ENCODE assay signal across 11 mouse cellular contexts in the genomic region with DNA sequence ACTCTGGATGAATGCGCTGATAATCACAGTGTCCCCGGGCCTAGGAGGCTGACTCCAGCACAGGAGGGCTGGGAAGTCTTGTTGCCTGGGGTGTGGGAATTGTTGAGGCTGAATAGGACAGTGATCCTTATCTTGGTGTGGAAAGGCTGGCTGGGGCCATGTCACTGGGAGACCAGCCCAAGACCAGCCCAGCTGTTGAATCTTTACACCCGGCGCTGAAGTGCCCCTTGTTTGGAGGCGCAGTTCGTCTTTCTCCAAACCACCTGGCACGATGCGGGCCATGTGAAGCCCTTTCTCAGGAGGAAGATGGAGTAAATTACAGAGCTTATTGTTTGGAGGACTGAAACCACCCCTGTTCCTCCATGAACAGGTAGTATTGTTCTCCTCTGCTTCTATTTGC. TPM values are rescaled to one million over a fixed set of nuclear protein-coding genes. Genes with fewer than 3 reads are reported as not detected.
DNase-seq lines count a peak whose midpoint lies in the region; ATAC-seq lines count a peak whose summit lies in the region.
"Had no signal": no experiment of that assay in that cellular context is flagged by ENCODE, and none has a peak within 500 bp of the region (broad histone marks: within the 10 kb centered on the region; RNA-seq: fewer than 3 reads in every experiment).

No protein-coding gene starts in this region.

- intact Hi-C loops in left cerebral cortex, postnatal 25 days (cut with DNase I): no loop called here

- H3K36me3 ChIP-seq in heart, embryonic 12.5 days: peaks cover 4% of the 10 kb centered on the region; the same call in 1 of the 2 replicates
- H3K36me3 ChIP-seq in embryonic facial prominence, embryonic 10.5 days (replicated peaks): peaks cover 55% of the 10 kb centered on the region
- no peaks in the 10 kb centered on the region for H3K36me3 ChIP-seq in midbrain, embryonic 16.5 days (ENCODE audit: control insufficient read depth, insufficient read depth, low read length)
- H3K36me3 ChIP-seq in liver, embryonic 11.5 days (ENCODE audit: control insufficient read depth, insufficient read depth, low read length): no peaks in the 10 kb centered on the region; the same call in 1 of the 2 replicates
- H3K36me3 ChIP-seq: forebrain, embryonic 15.5 days had no signal

- H3K9ac ChIP-seq in heart, embryonic 12.5 days: no peak overlapping the region
- no peak overlapping the region; the same call in 1 of the 2 replicates for H3K9ac ChIP-seq in midbrain, embryonic 16.5 days (ENCODE audit: low read depth, low read length)
- H3K9ac ChIP-seq in liver, embryonic 11.5 days (ENCODE audit: low read depth, low read length): no peak overlapping the region
- H3K9ac ChIP-seq: forebrain, embryonic 15.5 days had no signal

- no peak for DNase-seq in heart, postnatal 4 days
- DNase-seq in layer of hippocampus, adult 9-11 months: peak; percentile 12
- DNase-seq in layer of hippocampus, adult 9-10 months (ENCODE audit: low spot score): no peak
- no peak for DNase-seq in embryonic facial prominence, embryonic 10.5 days (ENCODE audit: low spot score)
- DNase-seq in left cerebral cortex, postnatal 25 days (ENCODE audit: low spot score in 2 of 2): no peak
- no peak for DNase-seq in liver, embryonic 11.5 days (ENCODE audit: low spot score)
- DNase-seq: adrenal gland, adult 2 months; lung, postnatal 14 days had no signal

- H3K4me1 ChIP-seq in heart, embryonic 12.5 days (replicated peaks): peaks cover 65% of the 10 kb centered on the region
- H3K4me1 ChIP-seq in embryonic facial prominence, embryonic 10.5 days: peaks cover 72% of the 10 kb centered on the region
- peaks cover 16% of the 10 kb centered on the region for H3K4me1 ChIP-seq in midbrain, embryonic 16.5 days (ENCODE audit: control insufficient read depth, insufficient read depth, low read length)
- peaks cover 8% of the 10 kb centered on the region for H3K4me1 ChIP-seq in liver, embryonic 11.5 days (replicated peaks; ENCODE audit: control insufficient read depth, insufficient read depth, low read length)

- peak overlapping the region; percentile 70 for H3K27ac ChIP-seq in heart, embryonic 12.5 days (ENCODE audit: poor library complexity, severe bottlenecking)
- H3K27ac ChIP-seq in embryonic facial prominence, embryonic 10.5 days (replicated peaks): 0 out of 2 replicates have a peak overlapping the region, but pooled peaks have one; percentile 11
- H3K27ac ChIP-seq in midbrain, embryonic 16.5 days (ENCODE audit: low read length): 0 out of 2 replicates have a peak overlapping the region, but pooled peaks have one; percentile 34
- no peak overlapping the region for H3K27ac ChIP-seq in liver, embryonic 11.5 days (ENCODE audit: low read depth, low read length)
- H3K27ac ChIP-seq: forebrain, embryonic 15.5 days had no signal

- no peak overlapping the region for H3K4me3 ChIP-seq in heart, embryonic 12.5 days
- H3K4me3 ChIP-seq in embryonic facial prominence, embryonic 10.5 days: no peak overlapping the region
- no peak overlapping the region for H3K4me3 ChIP-seq in midbrain, embryonic 16.5 days (ENCODE audit: low read depth, low read length)
- H3K4me3 ChIP-seq in liver, embryonic 11.5 days (ENCODE audit: low read depth, low read length): no peak overlapping the region
- H3K4me3 ChIP-seq: forebrain, embryonic 15.5 days had no signal

- WGBS in heart, embryonic 12.5 days: 48% methylated on average over 8 of the region's 8 CpGs
- 58% methylated on average over 8 of the region's 8 CpGs for WGBS in embryonic facial prominence, embryonic 10.5 days
- 58% methylated on average over 8 of the region's 8 CpGs for WGBS in midbrain, embryonic 16.5 days
- 78% methylated on average over 8 of the region's 8 CpGs for WGBS in liver, embryonic 11.5 days

- H3K4me2 ChIP-seq in heart, embryonic 12.5 days: peak overlapping the region; percentile 42; the same call in 1 of the 2 replicates
- no peak overlapping the region for H3K4me2 ChIP-seq in midbrain, embryonic 16.5 days (ENCODE audit: low read length)
- H3K4me2 ChIP-seq in liver, embryonic 11.5 days: no peak overlapping the region
- H3K4me2 ChIP-seq: forebrain, embryonic 15.5 days had no signal

- H3K9me3 ChIP-seq in heart, embryonic 12.5 days (replicated peaks): no peaks in the 10 kb centered on the region
- no peaks in the 10 kb centered on the region for H3K9me3 ChIP-seq in embryonic facial prominence, embryonic 10.5 days
- no peaks in the 10 kb centered on the region for H3K9me3 ChIP-seq in midbrain, embryonic 16.5 days (replicated peaks; ENCODE audit: control insufficient read depth, low read length, poor library complexity, severe bottlenecking)
- no peaks in the 10 kb centered on the region for H3K9me3 ChIP-seq in liver, embryonic 11.5 days (ENCODE audit: control insufficient read depth, low read length)
- H3K9me3 ChIP-seq: forebrain, embryonic 15.5 days had no signal

- no peaks in the 10 kb centered on the region for H3K27me3 ChIP-seq in heart, embryonic 12.5 days (replicated peaks)
- no peaks in the 10 kb centered on the region for H3K27me3 ChIP-seq in embryonic facial prominence, embryonic 10.5 days (replicated peaks; ENCODE audit: low read depth, poor library complexity, severe bottlenecking)
- no peaks in the 10 kb centered on the region for H3K27me3 ChIP-seq in midbrain, embryonic 16.5 days (ENCODE audit: control insufficient read depth, insufficient read depth, low read depth, low read length)
- no peaks in the 10 kb centered on the region for H3K27me3 ChIP-seq in liver, embryonic 11.5 days (replicated peaks; ENCODE audit: control insufficient read depth, insufficient read depth, low read length)
- H3K27me3 ChIP-seq: forebrain, embryonic 15.5 days had no signal

- no peak for ATAC-seq in heart, embryonic 12.5 days (ENCODE audit: insufficient number of reproducible peaks, low FRiP score)
- no peak for ATAC-seq in midbrain, embryonic 16.5 days
- no peak for ATAC-seq in liver, embryonic 11.5 days (replicated peaks; ENCODE audit: low FRiP score)
- ATAC-seq: forebrain, embryonic 15.5 days had no signal

RNA-seq across cellular contexts. Expression of gene Tcf7l2, which starts 15.1 kb away (rescaled TPM):
- 59.7 and 64.7 TPM in 2 replicates for polyA plus RNA-seq in heart, embryonic 12.5 days (2016; fragmentation: Nextera tagmentation; extraction: Ambion mirVana)
- 10 to 100 TPM; 24.6 to 28.6 TPM for total RNA-seq in heart, postnatal 4 days (2021)
- 94.5 and 111 TPM in 2 replicates for polyA plus RNA-seq in embryonic facial prominence, embryonic 10.5 days (2016; fragmentation: Nextera tagmentation; extraction: Ambion mirVana)
- 824 and 1,080 TPM in 2 replicates for polyA plus RNA-seq in midbrain, embryonic 16.5 days (2015; fragmentation: Nextera tagmentation; extraction: Ambion mirVana)
- 10 to 100 TPM in 1 of 2 experiments, 1 to 10 TPM in 1; 8.1 to 12.1 TPM for total RNA-seq in left cerebral cortex, postnatal 25 days (2021)
- 48.9 and 50.3 TPM in 2 replicates for polyA plus RNA-seq in liver, embryonic 11.5 days (2014; fragmentation: Nextera tagmentation; extraction: Ambion mirVana)
